Mouse (Mus musculus) thymus, adult 18-20 months (tissue): ENCODE results near the gene Hbb-bh2.
"Not testable (repeated sequence)": the region's sequence is repeated elsewhere in the genome, so short reads cannot be mapped to it uniquely, and the experiment has no call there.

Experiments
- DNase-seq, 2 experiments: peaks; one replicate each; pipeline ENCODE4 v3.0.0; 2022; ENCODE audit warnings: mixed read lengths in 2 of 2

Gene Hbb-bh2

DNA sequence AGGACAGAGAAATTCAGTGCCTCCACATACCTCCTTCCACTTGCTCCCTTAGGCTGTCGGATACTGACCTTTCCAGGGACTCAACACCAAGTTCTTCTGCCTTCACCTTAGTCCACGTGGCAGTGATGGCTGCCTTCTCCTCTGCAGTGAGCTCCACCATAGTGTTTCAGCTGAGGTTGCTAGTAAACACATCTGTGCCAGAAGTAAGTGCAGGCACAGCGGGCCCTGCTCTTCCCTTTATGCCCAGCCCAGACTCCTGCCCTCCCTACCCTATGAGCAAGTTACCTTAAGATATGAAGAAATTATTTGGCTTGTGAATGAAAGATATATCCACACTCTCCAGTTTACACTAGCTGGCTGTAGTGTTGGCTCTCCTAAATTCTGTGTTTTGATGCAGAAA is at the start of gene Hbb-bh2:
Gene Hbb-bh2 (minus strand): TSS at position 253 of the 400 bp plus-strand sequence.
- DNase-seq, result no peak

DNA sequence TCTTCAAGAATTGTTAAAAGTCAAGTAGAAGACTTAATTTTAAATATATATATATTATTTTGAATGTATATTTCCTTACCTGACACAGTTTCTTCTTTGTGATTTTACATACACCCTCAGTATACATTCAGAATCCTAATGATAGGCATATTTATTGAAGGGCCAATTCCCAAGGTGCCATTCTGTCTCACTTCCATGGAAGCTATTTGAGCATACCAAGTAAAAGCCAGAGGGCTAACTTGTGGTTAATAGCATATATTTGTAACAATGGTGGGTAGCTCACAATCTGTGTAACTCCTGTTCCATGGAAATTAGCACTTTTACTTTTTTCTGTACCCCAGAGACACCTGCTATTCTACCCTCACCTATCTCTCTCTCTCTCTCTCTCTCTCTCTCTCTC is 45.8 kb upstream of the Hbb-bh2 start, which contains the start of gene Olfr66:
Gene Olfr66 (minus strand): TSS at position 101 of the 400 bp plus-strand sequence.
- no peak for DNase-seq

DNA sequence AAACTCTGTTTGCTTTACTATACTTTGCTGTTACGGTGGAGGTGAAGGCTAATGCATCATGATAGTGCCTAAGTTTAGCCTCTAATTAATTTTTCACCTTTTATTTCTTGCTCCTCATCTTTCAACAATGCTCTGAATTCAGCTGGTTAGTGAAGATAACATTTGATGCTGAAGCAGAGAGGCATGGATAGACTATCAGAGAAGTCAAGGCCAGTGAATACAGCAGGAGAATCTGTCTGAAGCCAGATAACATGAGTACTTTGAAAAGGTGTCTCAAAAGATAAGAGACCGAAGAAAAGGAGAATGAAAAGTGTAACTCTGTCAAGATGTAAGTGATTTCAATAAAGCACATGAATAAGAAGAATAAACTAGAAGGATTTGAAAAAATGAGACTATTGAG is 36.8 kb upstream of the Hbb-bh2 start:
- no peak for DNase-seq

DNA sequence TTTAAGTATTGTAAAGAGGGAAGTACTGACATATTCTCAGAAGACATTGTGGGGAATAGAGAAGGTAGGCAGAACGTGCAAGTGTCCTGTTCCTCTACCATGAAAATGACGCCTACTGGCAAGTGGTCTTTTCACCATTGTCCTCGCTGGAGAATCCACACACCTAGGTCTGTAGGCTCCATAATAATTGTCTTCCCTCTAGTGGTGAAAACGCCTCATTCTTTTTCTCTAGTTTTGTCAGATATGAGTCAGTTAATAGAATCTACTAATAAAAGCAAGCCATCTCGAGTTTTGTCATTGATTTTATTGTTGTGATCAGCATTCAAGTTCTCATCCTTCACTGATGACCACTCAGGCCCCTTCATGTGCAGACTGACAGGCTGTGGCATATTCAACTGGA is 34.1 kb upstream of the Hbb-bh2 start:
- DNase-seq, result no peak

DNA sequence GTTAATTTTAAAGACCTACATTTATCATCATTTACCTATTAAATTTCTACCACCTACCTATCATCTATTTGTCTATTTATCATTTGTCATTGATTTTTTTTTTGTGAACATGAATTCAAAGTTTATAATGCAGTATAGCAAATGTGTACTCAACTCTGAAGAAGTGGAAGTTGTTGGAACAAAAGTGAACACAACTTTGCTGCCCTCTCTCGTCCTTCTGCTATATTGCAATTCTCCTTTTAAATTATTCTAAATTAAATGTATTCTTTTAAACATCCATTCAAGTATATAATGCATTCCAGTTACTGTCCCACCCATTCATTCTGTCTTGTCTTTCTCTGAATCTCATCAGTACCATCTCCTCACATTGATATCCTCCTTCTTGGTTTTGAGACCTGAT is 32.7 kb upstream of the Hbb-bh2 start:
- DNase-seq, result no peak

DNA sequence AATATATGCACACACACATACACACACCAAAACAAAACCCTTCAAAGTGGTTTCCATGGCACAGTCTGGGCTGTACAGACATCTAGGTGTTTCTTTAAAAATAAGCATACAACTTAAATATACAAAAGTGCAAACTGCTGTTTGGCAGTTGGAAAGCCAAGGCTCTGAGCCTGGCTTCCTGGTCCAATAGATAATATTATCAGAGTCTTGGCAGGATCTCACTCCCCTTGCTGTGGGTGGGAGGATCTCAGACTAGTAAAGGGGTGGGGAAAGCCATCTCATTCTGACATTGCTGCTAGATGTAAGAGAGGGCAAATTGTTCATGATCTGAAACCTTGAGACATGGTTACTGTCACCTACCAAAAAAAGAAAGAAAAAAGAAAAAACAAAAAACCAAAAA is 30.3 kb upstream of the Hbb-bh2 start:
- no peak for DNase-seq

DNA sequence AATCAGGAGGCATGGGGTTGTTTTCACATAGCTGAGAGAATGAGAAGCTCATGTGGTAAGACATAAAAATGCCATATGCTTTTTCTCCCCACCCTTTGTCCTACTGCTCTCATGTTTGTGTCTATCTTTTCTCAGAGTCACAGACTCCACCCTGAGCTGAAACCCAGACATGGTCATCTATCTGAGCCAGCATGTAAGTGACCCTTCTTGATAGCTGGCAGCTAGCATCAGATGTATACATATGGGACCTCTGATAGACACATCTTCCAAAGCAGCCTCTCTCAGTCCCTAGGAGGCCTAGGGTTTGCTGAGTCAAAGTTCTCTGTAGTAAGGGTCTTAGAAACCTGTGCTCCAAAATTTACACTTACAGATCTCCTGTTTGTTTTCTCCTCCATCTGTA is 25.4 kb upstream of the Hbb-bh2 start:
- DNase-seq, result no peak

DNA sequence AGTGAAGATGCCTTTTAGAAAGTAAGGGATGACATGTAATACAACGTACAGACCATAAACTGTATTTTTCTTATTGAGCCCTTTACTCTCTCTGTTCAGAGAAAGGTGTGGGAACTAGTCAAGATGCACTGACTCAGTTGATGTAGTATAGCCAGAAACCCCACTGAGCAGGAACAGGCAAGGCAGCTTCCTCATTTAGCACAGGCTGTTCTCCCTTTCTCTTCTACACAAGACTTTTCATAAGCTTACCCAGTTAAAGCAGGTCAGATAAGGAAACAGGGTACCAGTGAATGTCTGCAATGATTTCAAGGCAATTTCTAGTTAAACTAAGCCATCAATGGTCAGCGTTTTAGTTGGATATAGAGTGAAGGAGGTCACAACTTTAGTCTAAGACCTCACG is 21.2 kb upstream of the Hbb-bh2 start:
- no peak for DNase-seq

DNA sequence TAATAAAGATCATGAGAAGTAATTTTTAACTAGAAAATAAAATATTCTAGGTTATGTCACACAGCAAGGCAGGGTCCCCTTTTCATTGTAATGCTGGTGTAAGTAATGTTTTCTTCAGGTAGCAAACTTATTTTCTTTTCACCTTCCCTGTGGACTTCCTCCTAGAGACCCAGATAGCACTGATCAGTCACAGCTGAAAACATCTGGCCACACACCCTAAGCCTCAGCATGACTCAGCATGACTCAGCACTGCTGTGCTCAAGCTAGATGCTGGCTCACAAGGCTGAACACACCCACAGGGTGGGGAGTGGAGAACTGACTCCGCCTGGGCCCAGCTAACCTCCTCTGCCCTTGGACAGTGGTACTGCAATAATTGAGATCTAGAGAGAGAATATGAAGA is 20.5 kb upstream of the Hbb-bh2 start:
- DNase-seq, result no peak

DNA sequence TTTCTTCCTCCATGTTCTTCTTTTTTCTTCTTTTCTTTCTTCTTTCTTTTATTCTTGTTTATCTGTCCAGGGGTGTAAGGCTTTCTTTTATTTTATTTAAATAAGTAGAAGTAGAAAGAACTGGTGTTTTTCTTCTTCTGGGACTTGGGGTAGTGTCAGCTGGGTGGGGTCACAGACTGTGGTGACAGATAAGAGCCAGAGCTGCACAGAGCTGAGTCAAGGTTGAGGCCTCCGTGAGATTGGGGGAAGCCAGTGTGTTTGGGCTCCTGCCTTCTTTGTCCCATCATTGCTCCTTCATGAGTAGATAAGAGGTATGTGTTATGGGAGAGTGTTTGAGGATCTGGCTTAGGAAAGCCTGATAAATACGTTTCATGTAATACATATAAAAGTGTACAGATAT is 18.8 kb upstream of the Hbb-bh2 start:
- DNase-seq, result no peak

DNA sequence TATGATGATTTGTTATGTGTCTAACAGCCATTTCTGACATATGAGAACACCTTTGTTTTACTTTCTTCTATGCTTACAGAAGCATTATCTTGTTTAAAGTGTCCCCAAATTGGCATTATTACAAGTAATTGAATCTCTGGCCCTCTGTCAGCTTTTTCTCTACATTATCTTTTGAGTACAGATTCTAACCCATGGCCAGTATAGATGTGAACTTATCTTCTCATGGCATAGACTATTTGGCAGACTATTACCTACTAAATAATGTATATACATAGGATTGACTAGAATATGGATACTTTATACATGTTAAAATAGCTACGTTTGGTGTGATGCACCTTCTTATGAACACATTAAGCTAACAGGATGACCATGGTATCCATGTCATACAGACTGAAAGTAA is 14.3 kb upstream of the Hbb-bh2 start:
- DNase-seq, result no peak

DNA sequence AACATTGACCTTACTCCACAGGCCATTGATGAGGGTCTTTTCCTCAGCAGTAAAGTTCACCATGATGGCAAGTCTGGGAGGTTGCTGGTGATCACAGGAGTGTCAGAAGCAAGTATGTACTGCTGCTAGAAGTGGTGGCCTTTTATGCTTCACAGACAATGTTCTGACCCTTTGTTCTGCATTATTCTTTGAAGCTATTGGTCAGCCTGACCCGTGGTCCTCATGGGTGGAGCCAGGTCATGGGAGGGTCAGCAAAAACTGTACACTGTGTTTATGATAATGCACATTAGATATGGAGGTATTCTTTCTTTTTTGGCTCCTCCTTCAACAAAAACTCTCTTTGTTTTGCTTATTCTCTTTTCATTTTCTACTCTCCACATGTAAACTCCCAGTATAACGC is 12.8 kb upstream of the Hbb-bh2 start, which contains the start of gene Hbb-y:
Gene Hbb-y (minus strand): TSS at position 127 of the 400 bp plus-strand sequence.
- no peak for DNase-seq

DNA sequence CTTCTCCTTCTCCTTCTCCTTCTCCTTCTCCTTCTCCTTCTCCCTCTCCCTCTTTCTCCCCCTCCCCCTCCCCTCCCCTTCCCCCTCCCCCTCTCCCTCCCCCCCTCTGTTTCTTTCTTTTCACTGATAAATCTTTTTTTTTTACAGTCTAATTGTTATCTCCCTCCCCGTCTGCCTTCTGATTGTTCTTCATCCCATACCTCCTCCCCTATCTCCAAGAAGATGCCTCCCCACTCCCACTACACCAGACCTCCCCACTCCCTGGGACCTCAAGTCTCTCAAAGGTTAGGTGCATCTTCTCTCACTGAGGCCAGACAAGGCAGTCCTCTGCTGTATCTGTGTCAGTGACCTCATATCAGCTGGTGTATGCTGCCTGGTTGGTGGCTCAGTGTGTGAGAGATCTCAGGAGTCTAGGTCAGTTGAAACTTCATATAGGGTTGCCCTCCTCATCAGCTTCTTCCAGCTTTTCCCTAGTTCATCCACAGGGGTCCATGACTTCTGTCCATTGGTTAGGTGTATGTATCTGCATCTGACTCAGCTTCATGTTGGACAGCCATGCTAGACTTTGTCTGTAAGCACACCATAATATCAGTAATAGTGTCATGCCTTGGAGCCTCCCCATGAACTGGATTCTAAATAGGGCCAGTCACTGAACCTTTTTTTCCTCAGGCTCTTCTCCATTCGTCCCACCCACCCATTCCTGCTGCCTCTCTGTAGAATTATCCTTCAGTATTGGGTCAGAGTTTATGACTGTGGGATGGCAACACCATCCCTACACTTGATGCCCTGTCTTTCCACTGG is 4.4 kb upstream of the Hbb-bh2 start:
- DNase-seq, result no peak

DNA sequence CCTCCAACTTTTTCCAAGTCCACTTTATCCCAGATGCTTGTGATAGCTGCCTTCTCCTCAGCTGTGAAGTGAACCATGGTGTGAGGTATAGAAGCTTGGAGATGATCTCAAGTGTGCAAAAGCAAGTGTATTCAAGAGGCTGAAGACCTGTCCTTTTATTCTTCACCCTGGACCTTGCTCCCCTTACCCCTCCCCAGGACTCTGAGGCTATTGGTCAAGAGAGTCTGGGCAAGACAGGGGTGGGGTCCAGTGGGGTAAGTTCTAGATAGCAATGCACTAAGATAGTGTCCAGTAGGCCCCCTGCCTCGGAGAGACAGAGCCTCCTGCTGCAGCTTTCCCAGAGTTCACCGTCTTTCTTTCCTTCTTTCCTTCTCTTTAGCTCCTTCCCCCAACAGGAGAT is 2.7 kb upstream of the Hbb-bh2 start, which contains the start of gene Hbb-bh1:
Gene Hbb-bh1 (minus strand): TSS at position 131 of the 400 bp plus-strand sequence.
- DNase-seq, result no peak

DNA sequence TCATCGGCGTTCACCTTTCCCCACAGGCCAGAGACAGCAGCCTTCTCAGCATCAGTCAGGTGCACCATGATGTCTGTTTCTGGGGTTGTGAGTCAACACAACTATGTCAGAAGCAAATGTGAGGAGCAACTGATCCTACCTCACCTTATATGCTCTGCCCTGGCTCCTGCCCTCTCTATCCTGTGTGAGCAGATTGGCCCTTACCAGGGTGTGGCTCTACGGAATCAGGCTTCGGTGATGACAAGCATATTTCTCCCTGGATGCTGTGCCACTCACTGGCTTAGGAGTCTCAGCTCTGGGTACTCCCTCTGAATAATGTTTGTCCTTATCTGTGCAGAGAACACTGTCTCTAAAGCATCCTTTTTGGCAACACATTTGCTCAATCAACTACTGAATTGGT is 12.5 kb downstream of the Hbb-bh2 start, which contains the start of gene Hbb-bs:
Gene Hbb-bs (minus strand): TSS at position 289 of the 400 bp plus-strand sequence.
- DNase-seq, result no peak

DNA sequence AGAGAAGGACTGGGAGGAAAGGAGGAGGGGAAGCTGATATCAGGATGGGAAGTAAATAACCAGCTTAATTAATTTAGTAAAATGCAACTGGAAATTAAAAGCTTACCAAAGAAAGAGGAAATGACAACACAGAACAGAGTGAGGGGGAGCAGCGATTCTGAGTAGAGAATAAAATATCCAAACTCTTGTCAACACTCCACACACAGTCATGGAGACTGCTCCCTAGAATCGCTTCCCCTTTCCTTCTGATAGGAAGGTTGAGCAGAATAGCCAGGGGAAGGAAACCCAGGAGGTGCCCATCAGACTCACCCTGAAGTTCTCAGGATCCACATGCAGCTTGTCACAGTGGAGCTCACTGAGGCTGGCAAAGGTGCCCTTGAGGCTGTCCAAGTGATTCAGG is 13.2 kb downstream of the Hbb-bh2 start:
- DNase-seq, result not testable (repeated sequence)

DNA sequence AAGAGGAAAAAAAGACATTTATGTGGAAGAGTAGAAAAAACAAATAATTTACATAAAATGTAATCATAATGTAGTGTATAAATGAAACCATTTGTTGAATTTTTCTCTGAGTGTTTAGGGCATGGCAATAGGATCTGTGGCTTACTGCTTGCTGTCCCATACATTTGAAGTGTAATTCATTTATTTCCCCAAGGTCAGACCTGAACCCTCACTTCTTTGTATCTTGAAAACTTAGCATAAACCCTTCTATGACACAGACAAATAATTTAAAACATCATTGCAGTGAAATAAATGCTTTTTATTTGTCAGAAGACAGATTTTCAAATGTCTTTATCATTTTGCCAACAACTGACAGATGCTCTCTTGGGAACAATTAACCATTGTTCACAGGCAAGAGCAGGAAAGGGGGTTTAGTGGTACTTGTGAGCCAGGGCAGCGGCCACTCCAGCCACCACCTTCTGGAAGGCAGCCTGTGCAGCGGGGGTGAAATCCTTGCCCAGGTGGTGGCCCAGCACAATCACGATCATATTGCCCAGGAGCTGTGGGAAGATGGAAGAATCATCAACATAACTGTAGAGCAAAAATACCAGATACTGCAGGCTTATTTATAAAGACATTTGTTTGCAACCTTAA is 13.9 kb downstream of the Hbb-bh2 start:
- DNase-seq, result no peak

DNA sequence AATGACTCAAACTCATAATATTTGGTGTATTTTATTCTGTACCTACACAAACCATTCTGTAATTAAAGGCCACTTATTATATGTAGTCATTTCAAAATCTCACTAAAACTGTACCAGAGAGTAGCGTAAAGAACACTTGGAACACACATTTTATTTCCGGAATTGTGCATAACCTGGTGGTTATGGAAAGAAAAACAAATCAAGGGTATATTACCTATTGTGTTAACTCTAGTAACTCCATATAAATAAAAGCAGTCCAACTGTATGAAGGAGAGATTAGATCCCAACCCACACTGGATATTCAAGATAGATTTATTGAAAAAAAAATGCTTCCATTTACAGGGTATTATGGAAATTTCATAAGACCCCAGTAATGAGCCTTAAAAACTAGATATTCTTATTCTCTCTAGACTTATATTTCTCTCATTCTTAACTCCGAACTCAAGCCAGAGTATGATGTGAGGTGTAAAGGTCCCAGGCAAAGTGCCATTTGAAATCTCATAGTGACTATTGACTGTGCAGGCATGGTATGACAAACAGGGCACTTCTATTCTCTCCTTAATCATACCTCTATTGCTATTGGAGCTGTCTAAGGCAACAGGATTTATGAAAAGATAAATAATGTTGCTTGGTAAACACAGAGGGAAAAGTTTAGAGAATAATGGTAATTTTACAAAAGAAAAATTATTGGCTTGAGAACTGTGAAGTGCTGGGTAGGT is 14.6 kb downstream of the Hbb-bh2 start:
- no peak for DNase-seq

DNA sequence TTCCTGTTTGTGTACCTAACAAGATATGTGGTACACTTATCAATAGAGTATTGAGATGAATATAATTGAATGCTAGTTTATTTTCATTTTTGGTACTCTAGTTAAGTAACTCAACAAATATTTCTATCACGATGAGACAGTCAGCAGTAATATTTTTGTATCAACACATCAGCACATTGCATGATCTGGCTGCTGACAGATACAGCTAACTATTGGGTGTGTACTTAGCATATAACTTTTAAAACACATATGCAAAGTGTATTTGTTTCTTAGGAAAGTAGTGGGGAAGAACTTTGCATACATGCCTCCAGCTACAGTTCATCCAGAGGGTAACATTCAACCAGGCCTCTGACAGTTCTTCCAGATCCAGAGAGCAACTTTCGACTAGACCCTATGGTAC is 15.7 kb downstream of the Hbb-bh2 start:
- DNase-seq, result no peak

DNA sequence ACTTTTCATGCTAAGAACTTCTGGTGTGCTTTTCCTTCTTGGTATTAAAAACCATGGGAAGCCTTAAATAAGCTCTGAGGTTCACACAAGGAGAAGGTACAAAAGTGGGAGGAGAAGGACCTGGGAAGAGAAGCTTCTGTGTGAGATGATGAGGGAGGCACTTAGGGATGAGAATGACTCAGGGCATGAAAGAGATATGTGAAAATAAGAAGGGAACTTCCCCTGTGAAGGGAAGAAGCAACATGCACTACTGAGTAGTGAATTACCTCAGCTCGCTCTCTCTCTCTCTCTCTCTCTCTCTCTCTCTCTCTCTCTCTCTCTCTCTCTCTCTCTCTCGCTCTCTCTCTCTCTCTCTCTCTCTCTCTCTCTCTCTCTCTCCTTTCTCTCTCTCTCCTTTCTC is 25.2 kb downstream of the Hbb-bh2 start:
- not testable (repeated sequence) for DNase-seq

DNA sequence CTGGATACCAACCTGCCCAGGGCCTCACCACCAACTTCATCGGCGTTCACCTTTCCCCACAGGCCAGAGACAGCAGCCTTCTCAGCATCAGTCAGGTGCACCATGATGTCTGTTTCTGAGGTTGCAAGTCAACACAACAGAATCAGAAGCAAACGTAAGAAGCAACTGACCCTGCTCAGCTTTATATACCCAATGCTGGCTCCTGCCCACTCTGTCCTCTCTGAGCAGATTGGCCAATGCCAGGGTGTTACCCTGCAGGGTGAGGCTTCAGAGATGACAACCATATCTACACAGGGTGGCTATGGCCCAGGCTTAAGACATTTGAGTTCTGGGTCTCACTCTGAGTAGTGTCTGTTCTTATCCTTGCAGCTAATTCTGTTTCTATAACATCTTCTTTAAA is 26.6 kb downstream of the Hbb-bh2 start, which contains the start of gene Hbb-bt:
Gene Hbb-bt (minus strand): TSS at position 231 of the 400 bp plus-strand sequence.
- DNase-seq, result no peak

DNA sequence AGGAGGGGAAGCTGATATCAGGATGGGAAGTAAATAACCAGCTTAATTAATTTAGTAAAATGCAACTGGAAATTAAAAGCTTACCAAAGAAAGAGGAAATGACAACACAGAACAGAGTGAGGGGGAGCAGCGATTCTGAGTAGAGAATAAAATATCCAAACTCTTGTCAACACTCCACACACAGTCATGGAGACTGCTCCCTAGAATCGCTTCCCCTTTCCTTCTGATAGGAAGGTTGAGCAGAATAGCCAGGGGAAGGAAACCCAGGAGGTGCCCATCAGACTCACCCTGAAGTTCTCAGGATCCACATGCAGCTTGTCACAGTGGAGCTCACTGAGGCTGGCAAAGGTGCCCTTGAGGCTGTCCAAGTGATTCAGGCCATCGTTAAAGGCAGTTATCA is 27.2 kb downstream of the Hbb-bh2 start:
- not testable (repeated sequence) for DNase-seq

DNA sequence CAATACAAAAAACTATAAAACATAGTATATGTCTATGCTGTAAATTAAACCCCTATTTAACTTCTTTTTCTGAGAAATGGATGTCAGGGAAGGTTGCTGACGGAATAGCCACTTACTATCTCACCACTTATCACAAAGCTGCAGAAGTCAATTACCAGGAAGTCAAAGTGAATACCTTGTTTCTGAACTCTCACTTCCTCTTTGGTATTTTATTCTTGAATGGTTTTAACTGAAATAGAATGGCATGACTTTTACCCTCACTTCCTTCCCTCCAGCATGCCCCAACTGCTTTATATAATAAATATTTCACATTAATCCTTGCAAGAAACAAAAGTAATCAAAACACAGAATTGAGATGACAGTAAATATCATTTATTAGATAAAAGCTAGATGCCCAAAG is 28.1 kb downstream of the Hbb-bh2 start:
- no peak for DNase-seq
